Mouse (Mus musculus) forelimb bud, embryonic 11.5 days (tissue): ENCODE results near the gene Cbln1.

ENCODE experiments used
- DNase-seq: peaks from one replicate; pipeline ENCODE4 v3.0.0-alpha.2; 2012; ENCODE audit warnings: low read depth, low spot score

The Cbln1 gene

DNA sequence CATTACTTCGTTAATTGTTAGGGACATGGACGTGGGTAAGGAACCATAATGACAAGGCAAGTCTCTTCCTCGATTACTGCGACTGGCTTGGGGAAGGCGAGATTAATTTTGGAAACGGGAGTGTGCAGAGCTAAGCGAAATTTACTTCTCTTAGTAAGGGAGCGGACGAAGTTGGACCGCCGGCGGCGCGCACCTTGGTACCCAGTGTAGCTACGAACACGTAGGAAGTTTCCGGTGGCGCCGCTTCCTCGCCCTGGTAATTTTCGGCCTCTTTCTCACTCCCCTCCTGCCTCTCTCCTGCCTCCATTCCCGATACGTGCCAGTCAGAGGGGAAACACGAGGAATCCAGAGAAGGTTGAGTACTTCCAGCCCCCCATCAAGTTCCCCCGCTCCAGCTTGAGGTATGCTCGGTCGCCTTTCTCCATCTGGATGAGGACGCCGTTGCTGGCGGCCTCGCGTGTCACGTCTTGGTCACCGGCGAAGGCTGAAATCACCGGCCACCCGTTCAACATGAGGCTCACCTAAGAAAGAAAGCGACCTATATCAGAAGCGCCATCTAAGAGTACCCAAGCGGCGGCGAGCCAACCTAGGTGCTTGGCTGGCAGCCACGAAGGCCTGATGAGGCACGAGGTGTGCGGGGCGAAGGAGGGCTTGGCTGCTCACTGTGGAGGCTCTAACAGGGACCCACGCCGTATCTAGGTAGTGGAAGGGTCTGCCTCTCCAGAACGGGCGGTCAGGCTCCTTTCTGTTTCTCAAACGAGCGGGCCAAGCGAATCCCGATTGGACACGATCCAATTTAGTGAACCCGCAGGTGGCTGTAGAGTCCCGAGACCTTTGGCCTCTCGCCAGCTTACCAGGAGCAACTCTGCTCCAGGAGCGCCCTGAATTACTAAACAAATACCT, 2.2 kb downstream of the Cbln1 start:
- DNase-seq, result no peak

DNA sequence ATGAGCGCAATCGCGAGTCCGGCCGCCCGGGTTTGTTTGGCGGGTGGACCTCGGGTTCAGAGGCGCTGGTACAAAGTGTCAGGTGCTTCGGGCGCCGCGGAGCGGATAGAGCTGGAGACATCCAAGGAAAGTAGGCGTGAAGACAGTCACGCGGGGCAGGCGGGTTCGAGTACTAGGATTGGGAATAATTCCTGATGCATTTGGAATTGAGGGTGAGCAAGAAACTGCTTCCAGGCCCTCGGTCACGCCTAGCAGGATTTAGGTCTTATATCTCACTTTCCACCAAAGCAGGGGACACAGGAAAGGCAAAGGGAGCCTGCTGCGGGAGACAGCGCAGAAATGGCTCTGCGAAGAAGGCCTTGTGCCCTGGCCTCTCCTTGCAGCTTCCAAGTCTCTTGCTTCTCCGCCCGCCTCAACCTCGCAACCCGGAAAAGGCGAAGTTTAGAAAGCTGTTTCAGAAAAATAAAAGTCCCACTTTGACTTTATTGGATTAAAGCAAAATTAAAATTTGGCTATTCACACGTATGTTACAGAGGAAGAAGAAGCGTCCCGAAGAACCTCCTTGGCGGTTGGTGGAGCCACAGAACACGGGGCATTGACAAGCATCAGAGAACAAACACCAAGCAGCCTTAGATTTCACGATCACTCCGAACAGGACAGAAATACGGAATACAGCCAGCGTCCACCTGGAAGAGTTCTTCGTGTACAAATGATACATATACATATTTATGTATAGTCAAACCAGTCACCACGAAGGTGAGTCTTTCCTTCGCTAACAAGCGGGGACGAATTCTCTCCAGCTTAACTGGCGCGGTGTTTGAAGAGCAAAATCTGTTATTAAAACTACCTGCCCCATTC, 3.2 kb downstream of the Cbln1 start:
- no peak for DNase-seq

DNA sequence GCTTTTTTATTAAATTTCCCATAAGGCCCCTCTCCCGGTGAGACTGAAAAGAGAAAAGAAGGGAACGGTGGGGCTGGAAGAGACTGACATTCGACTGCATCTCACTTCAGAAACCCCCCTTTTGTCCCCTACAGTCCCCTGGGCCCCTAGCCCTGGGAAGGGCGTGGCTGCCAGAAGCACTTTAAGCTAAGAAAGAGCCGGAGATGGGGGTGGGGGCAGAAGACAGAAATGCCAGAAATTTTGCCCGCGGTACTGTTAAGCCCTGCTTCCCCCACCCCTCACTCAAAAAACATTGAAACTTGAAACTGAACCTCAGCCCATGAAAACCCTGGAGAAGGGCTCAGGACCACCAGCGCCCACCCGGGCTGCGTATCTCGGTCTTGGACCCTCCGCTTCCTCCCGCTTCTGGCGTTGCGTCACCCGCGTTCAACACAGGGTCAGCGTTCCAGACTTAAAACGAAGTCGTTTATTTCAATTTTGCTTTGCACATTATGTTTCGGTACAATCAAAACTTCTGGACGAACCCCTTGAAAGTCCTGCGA, 3.9 kb downstream of the Cbln1 start:
- DNase-seq, result no peak

DNA sequence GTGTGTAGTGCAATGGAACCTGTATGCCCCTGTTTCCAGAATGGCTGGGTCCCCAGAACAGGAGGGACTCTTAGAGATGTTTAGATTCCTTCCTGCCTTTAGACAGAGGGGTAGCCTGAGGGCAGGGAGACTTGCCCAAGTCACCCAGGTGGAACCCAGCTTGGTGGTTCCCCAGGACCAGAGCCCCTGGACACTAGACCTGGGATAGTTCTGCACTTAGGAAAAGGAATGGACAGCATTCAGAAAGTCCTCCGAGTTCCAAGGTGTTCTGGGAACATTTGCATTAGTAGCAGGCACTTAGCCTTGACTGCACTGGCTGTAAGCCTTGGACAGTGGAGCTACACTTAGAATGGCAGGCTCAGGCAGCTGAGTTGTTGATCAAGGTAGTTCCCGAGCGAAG, 4.5 kb downstream of the Cbln1 start:
- no peak for DNase-seq

DNA sequence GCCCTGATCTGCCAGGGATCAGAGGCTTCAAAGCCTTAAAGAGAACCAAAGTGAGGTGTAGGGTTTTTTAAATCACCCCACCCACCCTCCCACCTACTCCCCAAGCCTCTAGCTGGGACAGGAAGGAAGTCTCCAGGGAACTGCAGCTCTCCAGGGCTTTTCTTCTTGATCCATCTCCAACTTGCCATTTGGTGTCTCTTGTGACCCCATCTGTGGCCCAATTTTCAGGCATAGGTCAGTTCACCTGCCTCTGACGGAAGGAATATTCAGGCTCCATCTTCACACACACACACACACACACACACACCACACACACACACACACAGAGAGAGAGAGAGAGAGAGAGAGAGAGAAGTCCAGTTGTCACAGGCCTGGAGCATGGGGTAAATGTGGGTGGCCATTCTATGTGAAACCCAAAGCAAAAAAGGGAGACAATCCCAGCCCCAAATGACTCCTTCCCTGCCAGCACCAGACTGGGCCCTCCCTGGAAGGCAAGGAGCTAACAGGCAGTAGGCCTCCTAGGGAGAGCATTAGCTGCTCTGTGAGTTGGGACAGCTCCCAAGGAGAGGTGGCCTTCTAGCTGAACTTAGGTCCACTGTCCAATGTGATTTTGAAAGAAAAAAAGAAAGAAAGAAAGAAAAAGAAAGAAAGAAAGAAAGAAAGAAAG, 5.3 kb downstream of the Cbln1 start:
- no peak for DNase-seq

DNA sequence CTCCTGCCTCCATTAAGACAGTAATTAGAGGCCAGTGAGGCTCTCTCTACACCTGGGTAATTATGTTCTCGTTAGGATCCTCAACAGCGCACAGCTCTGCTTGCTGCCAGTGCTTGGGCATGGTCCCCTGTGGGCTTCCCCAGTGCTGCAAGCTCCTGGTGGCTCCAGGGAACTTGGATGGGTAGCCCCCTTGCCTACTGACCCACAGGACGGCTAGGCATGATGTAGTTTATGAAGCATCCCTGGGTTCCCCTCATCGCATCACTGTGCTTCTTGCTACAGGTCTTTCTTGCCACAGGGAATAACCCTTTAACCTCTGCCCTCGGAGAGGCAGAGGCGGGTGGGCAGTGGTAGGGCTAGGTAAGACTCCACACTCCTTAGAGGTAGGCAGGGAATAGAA, 6.1 kb downstream of the Cbln1 start:
- DNase-seq, result no peak

DNA sequence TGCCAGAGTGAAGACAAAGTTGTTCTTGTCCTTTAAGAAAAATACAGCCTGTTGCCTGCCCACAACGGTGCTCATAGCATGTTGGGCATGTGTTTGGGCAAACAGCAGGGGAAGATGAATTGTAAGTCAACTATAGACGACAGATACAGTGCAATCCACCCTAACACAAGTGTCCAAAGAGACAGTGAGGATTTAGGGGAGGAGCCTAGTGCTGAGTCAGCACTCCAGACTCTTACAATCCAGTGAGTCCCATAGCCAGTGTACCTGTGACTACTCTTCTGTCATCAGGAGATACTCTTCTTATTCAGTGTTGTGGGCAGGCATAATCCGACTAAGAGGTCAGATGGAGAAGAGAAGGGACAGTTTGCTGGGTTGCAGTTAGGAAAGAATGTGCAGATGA, 8.0 kb downstream of the Cbln1 start:
- DNase-seq, result no peak

DNA sequence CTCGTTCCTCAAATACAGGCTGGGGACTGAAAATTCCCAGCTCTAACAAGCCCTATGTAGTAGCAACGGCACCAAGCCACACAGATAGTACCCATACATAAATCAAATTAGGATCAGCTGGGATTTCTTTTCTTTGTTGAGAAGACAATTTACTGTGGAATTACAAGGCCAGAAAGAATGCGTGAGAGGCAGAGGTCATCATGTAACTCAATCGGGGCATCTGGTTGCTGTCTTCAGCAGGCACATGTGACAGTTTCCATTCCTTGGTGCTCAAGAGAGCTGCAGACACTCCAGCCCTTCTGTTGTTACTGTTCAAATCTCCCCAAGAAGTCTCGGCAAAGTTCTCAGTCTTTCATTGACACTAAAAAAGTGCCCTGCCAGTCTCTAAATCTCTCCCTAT, 10.6 kb downstream of the Cbln1 start:
- DNase-seq, result no peak

DNA sequence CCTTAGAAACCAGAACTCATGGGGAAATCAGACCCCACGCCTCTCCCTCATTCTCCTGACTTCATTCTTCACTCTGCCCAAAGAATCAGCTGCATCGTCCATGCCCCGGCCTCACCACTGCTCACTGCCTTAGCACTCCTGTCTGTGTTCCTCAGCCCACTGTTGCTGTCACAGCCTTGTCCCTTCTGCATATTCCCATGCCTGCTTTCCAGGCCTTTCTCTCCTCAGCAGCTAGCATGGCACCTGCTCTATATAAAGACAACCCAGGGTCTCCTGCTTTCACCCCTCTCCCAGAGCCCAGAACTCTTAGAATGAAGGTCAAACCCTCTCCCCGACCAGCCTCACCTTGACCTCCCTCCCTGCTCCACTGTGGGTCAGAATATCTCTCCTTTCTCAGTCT, 15.5 kb downstream of the Cbln1 start:
- no peak for DNase-seq

DNA sequence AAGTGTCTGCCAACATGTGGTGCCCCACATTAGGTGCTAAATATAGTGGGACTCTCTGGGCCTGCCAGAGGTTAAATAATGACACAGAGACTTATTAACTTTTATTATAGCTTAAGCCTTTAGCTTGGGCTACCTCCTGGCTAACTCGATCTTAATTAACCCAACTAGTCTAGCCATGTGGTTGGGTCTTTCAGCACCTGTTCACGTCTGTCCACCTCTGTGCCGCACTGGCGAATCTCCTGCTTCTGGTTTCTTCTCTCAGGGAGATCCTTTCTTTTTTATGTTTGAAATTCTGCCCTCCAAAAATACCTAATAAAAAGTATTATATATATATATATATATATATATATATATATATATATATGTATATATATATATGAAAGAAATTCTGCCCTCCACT, 19.6 kb downstream of the Cbln1 start:
- no peak for DNase-seq

DNA sequence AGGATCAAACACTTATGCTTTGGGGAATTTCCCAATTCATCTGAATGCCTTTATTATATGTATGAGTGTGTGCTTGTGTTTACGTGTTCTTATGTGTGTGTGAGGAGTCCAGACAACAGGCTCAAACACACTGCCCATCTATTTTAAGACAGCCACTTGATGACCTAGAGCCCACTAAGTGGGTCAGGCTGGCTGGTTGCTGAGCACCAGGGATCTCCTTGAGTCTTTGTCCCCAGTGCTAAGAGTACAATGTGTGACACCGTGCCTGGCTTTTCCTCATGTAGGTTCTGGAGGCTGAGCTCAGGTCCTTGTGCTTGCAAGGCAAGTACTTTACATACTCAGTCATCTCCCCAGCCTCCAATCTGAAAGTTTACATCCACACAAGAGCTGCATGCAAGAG, 20.7 kb downstream of the Cbln1 start:
- no peak for DNase-seq

DNA sequence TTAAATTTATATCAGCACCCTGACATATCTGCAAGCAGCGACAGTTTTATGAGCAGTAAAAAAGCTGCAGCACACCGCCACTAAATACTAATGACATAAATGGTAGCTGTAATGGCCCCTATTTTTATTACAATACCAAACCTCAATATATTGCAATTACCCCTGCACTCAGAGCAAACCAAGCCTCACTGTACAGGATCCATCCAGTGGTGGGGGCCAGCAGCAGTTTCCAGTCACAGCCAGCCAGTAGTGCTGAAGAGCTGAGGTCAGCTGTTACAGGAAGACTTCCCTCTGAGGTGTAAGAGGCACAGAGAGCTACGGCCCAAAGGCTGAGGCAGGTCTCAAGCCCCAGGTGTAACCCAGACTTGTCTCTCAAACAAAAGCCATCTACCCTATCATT, 37.8 kb downstream of the Cbln1 start:
- peak; percentile 13 for DNase-seq

DNA sequence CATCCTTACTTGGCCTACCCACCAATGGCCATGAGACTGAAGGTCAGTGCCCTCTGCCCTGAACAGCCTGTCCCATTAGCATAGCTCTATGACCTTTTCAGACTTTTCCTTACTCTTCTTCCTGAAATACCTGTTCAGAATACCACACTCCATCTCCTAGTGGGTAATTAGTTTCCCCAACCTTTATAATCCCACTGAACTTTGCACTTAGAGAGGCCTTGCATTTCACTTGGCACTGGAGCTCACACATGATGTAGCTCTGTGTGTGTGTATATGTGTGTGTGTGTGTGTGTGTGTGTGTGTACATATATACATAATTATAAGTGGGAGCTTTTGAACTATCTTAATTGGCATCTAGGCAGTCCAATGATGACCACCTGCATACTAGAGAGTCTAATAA, 45.2 kb downstream of the Cbln1 start:
- no peak for DNase-seq

DNA sequence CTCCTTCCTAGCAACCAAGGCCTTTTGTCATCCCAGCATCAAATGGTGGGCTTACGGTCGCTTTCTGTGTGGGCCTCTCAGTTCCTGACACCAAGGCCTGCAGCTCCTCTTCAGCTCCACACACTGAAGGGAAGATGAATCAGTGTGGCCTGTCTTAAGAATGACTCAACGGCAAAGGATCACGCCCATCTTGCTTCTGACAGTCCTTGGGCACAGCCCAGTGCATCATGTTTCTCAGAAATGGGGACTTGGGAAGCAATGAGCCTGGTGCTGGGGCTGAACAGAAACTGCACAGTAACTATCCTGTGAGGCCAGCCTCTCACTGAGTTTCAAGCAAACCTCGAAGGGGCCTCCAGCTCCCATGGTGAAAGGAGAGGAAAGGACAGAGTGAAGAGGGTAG, 47.7 kb downstream of the Cbln1 start:
- DNase-seq, result no peak

DNA sequence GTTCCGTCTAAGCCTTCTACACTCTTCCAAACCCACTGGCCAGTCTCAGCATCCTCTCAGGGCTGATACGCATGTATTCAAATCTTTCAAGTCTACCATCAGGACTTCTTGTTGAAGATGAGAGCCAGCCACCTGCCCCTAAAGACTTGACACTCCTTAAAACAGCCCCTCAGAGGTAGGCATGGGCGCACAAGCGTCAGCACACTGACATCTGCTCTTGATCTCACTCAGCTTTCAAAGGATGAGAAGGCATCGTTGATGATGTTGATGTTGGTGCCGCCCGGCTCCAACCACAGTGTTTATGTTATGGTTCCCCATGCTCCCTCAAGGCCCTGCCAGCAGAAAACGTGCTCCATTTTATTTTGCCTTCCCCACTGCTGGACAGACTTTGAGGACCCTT, 50.7 kb downstream of the Cbln1 start:
- no peak for DNase-seq
